Mouse (Mus musculus) CD4-positive helper T cell, adult 2 months (primary cell): ENCODE results near the gene Hexdc.

Experiments used
- DNase-seq: peaks from one replicate; pipeline ENCODE4 v3.0.0-alpha.2; 2012; ENCODE audit warnings: low read depth, missing footprints, low spot score

Hexdc gene

DNA sequence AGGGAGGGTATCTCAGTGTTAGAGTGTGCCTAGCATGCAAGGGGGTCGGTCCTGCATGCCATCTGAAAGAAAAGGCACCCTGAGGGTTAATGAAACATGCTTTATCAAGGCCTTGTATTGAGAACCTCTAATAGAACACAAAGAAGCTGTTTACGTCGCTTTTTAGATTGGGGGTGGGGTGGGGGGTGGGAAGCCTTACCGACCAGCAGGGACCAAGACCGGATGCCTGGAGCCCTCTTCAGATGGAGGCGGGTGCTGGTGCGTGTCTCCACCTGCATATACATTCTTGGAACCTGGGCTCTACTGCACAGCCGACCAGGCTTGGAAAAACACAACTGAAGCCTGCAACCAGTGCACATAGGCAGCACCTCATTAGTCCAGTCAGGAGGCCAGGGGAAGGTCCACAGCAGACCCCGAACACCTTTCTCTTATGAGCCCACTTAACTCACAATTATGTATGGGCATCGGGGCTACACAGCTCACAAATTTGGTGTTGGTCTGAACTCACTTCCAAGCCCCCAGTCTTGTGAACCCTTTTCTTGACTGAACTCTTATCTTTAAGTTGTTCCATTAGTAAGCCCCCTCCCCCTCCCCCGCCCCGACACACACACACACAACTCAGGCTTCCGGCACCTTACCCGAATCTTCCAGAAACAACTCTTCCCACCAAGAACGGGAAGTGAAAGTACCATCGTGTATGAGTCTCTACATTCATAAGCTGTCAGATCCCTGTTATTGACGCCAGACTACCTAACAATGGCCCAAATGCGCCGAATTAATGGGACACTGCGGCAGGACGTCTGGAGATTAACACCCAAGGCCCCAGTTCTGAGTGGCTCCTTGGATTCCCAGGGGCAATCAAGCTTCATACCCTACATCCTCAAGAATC lies 24.1 kb downstream of the Hexdc start:
- peak; percentile 65 for DNase-seq

DNA sequence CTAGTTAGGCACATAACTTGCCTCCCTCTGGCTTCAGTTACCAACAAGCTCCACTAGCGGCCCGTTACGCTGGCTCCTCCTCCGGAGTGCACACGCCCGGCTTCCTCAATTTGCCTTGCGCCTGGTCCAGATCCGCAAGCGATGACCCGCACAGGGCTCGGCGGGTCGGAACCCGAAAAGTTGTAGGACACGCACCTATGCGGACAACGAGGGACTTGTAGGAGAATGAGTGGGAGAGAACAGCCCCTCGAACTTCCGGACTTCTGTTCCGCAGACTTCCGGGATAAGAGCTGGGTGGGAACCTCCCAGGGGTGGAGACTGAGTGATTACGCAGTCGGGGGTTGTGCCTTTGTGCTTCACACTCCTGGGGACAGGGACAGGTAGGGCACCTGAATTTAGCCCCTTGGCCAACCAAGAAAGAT lies 24.8 kb downstream of the Hexdc start, which contains the start of gene Cybc1:
Gene Cybc1 (minus strand): TSS at position 305 of the 422 bp plus-strand sequence.
- peak; percentile 93 for DNase-seq

DNA sequence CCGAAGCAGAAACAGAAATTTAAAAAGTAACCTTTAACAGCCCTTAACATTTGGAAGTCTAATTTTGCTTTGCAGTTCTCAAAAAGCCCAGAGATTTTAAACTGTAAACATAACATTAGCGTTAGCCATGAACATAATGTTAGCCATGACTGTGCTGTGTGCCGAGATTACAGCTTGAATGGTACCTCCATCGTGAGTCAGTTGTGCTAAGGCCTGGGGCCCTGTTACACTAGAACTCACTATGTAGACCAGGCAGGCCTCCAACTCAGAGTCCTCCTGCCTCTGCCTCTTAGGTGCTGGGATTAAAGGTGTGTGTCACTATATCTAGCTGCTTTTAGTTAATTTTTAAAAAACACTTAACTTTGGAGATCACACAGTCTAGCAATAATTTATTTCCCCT lies 27.0 kb downstream of the Hexdc start:
- no peak for DNase-seq

DNA sequence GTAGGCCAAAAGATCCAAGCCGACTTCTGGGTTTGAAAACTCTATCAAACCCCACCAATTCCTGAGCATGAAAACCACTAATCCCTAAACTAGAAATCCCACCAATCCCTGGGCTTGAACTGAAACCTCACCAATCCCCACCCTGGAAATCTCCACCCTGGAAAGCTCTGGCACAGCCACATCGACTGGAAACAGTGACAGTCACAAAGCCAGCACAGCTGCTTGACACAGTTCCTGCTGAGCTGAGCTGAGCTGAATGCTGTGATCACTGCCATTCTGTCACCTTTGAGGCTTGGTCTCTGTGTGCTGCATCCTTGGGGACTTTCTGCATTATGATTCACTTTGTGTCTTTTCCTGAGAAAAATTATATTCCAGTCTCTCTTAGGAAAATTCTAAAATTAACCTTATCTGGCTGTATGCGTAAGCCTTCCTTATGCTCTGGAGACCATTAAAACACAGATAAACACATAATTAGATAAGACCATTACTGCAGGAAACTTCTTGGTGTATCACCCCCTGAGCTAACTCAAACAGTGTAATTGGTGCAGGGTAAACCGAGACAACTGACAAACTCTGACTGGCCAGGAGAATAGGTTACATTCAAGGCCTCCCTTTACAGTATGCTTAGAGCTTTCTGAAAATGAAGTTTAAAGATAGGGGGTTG lies 27.5 kb downstream of the Hexdc start:
- DNase-seq, result no peak

GRCm38 (mm10) chr11:121232706-121233105 lies 28.5 kb downstream of the Hexdc start:
- DNase-seq, result no peak

DNA sequence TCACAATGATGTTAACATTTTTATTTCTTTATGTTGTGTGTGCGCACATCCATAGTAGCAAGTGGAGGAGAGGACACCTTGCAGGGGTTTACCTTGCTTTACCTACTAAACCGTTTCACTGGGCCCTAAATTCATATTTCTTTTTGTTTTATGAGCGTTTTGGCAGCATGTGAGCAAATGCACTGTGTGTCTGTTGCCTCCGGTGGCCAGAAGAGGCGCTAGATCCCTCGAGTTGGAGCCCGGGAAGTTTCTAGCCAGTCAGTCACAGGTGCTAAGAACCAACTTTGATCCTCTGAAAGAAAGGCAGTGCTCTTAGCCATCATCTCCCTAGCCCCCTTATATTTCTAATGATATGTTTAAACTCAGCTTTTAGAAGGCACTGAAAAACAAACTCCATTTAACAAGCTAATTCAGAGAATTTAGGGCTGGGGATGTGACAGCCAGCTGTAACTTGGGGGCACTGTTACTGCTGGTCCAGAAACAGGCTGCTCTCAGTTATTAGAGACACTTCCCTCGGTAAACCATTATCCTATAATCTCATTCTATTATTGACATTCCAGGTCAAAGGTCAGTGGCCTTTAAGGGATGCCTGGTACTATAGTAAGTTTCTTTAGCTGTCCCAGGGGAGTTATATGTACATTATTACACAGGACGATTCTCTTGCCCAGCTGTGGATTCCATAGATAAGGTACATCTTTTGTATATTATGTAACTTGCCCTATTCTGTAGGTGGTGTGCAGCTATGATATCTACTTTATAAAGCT lies 31.4 kb downstream of the Hexdc start:
- peak; percentile 69 for DNase-seq

- peak; percentile 99 for DNase-seq
Observed at GRCm38 (mm10) chr11:121236564-121237344, 32.5 kb downstream of the Hexdc start, which contains the start of gene Narf. Gene Narf, plus strand, starts transcription at chr11:121237253.

DNA sequence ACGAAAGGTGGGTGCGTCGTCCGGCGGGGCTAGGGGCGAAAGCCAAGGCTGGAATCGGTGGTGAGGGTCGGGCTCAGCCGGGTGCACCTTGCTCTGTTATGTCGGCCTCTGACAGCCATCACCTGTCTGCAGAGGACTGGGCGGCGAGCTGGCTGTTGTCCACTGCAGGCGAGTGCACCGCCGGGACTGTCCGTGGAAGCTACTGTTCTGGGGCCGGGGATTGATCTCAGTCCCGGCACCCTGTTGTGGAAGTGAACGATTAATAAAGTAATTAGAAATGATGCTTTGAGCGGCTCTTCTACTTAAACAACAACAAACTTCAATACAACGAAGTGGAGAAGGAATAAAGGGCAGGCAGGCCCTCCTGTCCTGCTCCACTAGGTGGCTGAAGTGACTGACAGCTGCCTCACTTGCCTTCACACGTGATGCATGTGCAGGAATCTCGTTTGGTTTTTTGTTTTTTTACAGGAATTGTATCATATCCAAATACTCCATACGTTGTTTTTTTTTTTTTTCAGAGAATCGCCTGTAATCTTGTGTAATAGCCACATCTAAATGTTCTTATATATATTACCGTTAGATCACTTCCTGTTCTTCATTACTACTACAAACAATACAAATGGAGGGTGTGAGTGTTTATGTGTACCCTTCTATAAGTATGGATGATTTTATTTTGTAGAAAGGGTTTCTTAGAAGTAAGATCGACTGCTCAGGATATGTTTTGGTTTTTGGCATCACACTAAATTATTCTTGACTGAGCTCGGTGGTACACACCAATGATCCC lies 33.3 kb downstream of the Hexdc start:
- DNase-seq, result peak; percentile 74

GRCm38 (mm10) chr11:121239669-121240068 lies 35.4 kb downstream of the Hexdc start:
- no peak for DNase-seq

- DNase-seq, result no peak
Observed at GRCm38 (mm10) chr11:121250196-121250595, 46.0 kb downstream of the Hexdc start.

GRCm38 (mm10) chr11:121259160-121260100 lies 55.2 kb downstream of the Hexdc start, which contains the start of gene Foxk2:
Gene Foxk2, plus strand, starts transcription at chr11:121259990.
- peak; percentile 94 for DNase-seq

- DNase-seq, result peak; percentile 65
Observed at GRCm38 (mm10) chr11:121260211-121260906, 56.1 kb downstream of the Hexdc start.

- DNase-seq, result no peak
Observed at GRCm38 (mm10) chr11:121261074-121261473, 56.8 kb downstream of the Hexdc start.
